Mouse (Mus musculus) myocyte (in vitro differentiated cells): ENCODE measurements around the gene Zfp472.
"Not testable (repeated sequence)": the region's sequence is repeated elsewhere in the genome, so short reads cannot be mapped to it uniquely, and the experiment has no call there.

Experiments
- CEBPB ChIP-seq: IDR thresholded peaks from 2 replicates; pipeline ENCODE4 v1.6.1; 2011; ENCODE audit warnings: mild to moderate bottlenecking, moderate library complexity; ENCODE audit not compliant: poor library complexity, insufficient read depth, severe bottlenecking
- MAX ChIP-seq: IDR thresholded peaks from one replicate; pipeline ENCODE4 v1.6.1; 2011; ENCODE audit warnings: low read depth, mild to moderate bottlenecking, control low read depth
- POLR2A ChIP-seq: IDR thresholded peaks from one replicate; pipeline ENCODE4 v1.6.1; 2011; ENCODE audit warnings: low read depth, mild to moderate bottlenecking, control low read depth, moderate library complexity; ENCODE audit not compliant: insufficient read length
- POLR2AphosphoS2 ChIP-seq: IDR thresholded peaks from one replicate; pipeline ENCODE4 v1.6.1; 2011; ENCODE audit warnings: low read depth, control low read depth; ENCODE audit not compliant: insufficient read length
- SRF ChIP-seq: IDR thresholded peaks from one replicate; pipeline ENCODE4 v1.6.1; 2011; ENCODE audit warnings: low read depth; ENCODE audit not compliant: control insufficient read depth, insufficient read length
- TCF12 ChIP-seq: IDR thresholded peaks from one replicate; pipeline ENCODE4 v1.6.1; 2011; ENCODE audit warnings: mild to moderate bottlenecking, control low read depth; ENCODE audit not compliant: poor library complexity, insufficient read depth, severe bottlenecking
- TCF3 ChIP-seq: IDR thresholded peaks from one replicate; pipeline ENCODE4 v1.6.1; 2011; ENCODE audit warnings: low read depth, control low read depth; ENCODE audit not compliant: insufficient read length
- USF1 ChIP-seq: IDR thresholded peaks from one replicate; pipeline ENCODE4 v1.6.1; 2011; ENCODE audit warnings: low read depth, mild to moderate bottlenecking, control low read depth, moderate library complexity

- not testable (repeated sequence) for TF ChIP-seq CEBPB, USF1, POLR2A, POLR2AphosphoS2, MAX, TCF3, SRF, TCF12
These were observed 54.8 kb downstream of the Zfp472 start for GRCm38 (mm10) chr17:33020434-33020833.
